Mouse (Mus musculus) midbrain, embryonic 14.5 days (tissue): ENCODE results near the gene Kcnma1. TPM values are rescaled to one million over a fixed set of nuclear protein-coding genes. Genes with fewer than 3 reads are reported as not detected.

Experiments
- ATAC-seq: fragments of 200-750 bp; cut with Nextera tagmentation; 2 replicates; pipeline ENCODE4 v1.8.0; 2017; ENCODE audit warnings: moderate number of reproducible peaks, moderate library complexity; ENCODE audit not compliant: low FRiP score, low TSS enrichment
- DNase-seq: peaks from one replicate; pipeline ENCODE4 v3.0.0-alpha.2; 2015
- H3K27ac ChIP-seq: fragments of 300-500 bp; sonication (generic); replicated peaks from 2 replicates; pipeline ENCODE4 v1.5.1; 2014; ENCODE audit warnings: mild to moderate bottlenecking, low read depth, low read length, moderate library complexity
- H3K27me3 ChIP-seq: fragments of 300-500 bp; sonication (generic); 2 replicates; pipeline ENCODE4 v1.6.1; 2014; ENCODE audit warnings: low read length, control low read depth, mixed read lengths; ENCODE audit not compliant: control insufficient read depth, insufficient read depth
- H3K36me3 ChIP-seq: fragments of 300-500 bp; sonication (generic); 2 replicates; pipeline ENCODE4 v1.6.1; 2014; ENCODE audit warnings: low read length, control low read depth; ENCODE audit not compliant: control insufficient read depth, insufficient read depth
- H3K4me1 ChIP-seq: fragments of 300-500 bp; sonication (generic); 2 replicates; pipeline ENCODE4 v1.6.1; 2014; ENCODE audit warnings: mild to moderate bottlenecking, antibody characterized with exemption, low read length, control low read depth; ENCODE audit not compliant: control insufficient read depth, insufficient read depth
- H3K4me2 ChIP-seq: fragments of 300-500 bp; sonication (generic); 2 replicates; pipeline ENCODE4 v1.6.1; 2014; ENCODE audit warnings: mild to moderate bottlenecking, low read length, moderate library complexity
- H3K4me3 ChIP-seq: fragments of 300-500 bp; sonication (generic); replicated peaks from 2 replicates; pipeline ENCODE4 v1.5.1; 2014; ENCODE audit warnings: low read depth, low read length
- H3K9ac ChIP-seq: fragments of 300-500 bp; sonication (generic); replicated peaks from 2 replicates; pipeline ENCODE4 v1.6.1; 2014; ENCODE audit warnings: mild to moderate bottlenecking, low read length, moderate library complexity
- H3K9me3 ChIP-seq: fragments of 300-500 bp; sonication (generic); 2 replicates; pipeline ENCODE4 v1.6.1; 2016; ENCODE audit warnings: low read length, control low read depth, mixed read lengths; ENCODE audit not compliant: control insufficient read depth
- WGBS: fragments of 180-500 bp; shearing (Covaris S2); extraction: QIAGEN DNeasy Blood & Tissue Kit; methylation state at CpG from one replicate; pipeline ENCODE4 v1.1.7; 2014; 5-methylcytosine and 5-hydroxymethylcytosine counted together
- polyA plus RNA-seq: library from polyadenylated mRNA; unstranded; fragments of >200 nt; fragmentation: Nextera tagmentation; extraction: Ambion mirVana; gene quantifications from 2 replicates; pipeline ENCODE4 v1.2.1, GENCODE M21; 2014

Kcnma1 gene
- polyA plus RNA-seq, 1 experiment from 2014 or later: 17.8 TPM

GRCm38 (mm10) chr14:23458560-23458959 is 555.7 kb downstream of the Kcnma1 start:
- Histone ChIP-seq H3K9me3 (no peaks in the 10 kb centered on the region), H3K4me1 (no peaks in the 10 kb centered on the region), H3K27me3 (no peaks in the 10 kb centered on the region), H3K4me3 (no peak overlapping the region), H3K36me3 (no peaks in the 10 kb centered on the region), H3K27ac (no peak overlapping the region), H3K4me2 (no peak overlapping the region), H3K9ac (no peak overlapping the region)
- no peak for DNase-seq
- no peak for ATAC-seq
- WGBS: 57% methylated on average over 4 of the region's 4 CpGs

GRCm38 (mm10) chr14:23451681-23452080 is 562.6 kb downstream of the Kcnma1 start:
- ATAC-seq (no peak), DNase-seq (no peak)
- WGBS: 85% methylated on average over 6 of the region's 6 CpGs
- H3K36me3 ChIP-seq: no peaks in the 10 kb centered on the region
- no peak overlapping the region for H3K9ac ChIP-seq
- no peak overlapping the region for H3K4me3 ChIP-seq
- no peaks in the 10 kb centered on the region for H3K27me3 ChIP-seq
- H3K27ac ChIP-seq: no peak overlapping the region
- 0 out of 2 replicates have a peak, but pooled peaks cover 4% of the 10 kb centered on the region for H3K4me1 ChIP-seq
- H3K4me2 ChIP-seq: no peak overlapping the region
- H3K9me3 ChIP-seq: no peaks in the 10 kb centered on the region

- DNase-seq (no peak), ATAC-seq (no peak)
- no peaks in the 10 kb centered on the region for H3K36me3 ChIP-seq
- H3K4me3 ChIP-seq: no peak overlapping the region
- no peaks in the 10 kb centered on the region for H3K27me3 ChIP-seq
- no peaks in the 10 kb centered on the region for H3K9me3 ChIP-seq
- no peaks in the 10 kb centered on the region for H3K4me1 ChIP-seq
- H3K27ac ChIP-seq: no peak overlapping the region
- H3K9ac ChIP-seq: no peak overlapping the region
- whole genome bisulfite sequencing: 87% methylated on average over 3 of the region's 3 CpGs
- H3K4me2 ChIP-seq: no peak overlapping the region
These were observed 576.8 kb downstream of the Kcnma1 start for GRCm38 (mm10) chr14:23437467-23437866.

- no peak overlapping the region for H3K9ac ChIP-seq
- WGBS: 76% methylated on average over 8 of the region's 8 CpGs
- H3K27ac ChIP-seq: no peak overlapping the region
- no peak for ATAC-seq
- no peak overlapping the region for H3K4me3 ChIP-seq
- no peaks in the 10 kb centered on the region for H3K27me3 ChIP-seq
- no peaks in the 10 kb centered on the region for H3K36me3 ChIP-seq
- H3K4me1 ChIP-seq: no peaks in the 10 kb centered on the region
- H3K9me3 ChIP-seq: no peaks in the 10 kb centered on the region
- no peak for DNase-seq
- no peak overlapping the region for H3K4me2 ChIP-seq
These were observed 578.4 kb downstream of the Kcnma1 start for GRCm38 (mm10) chr14:23435861-23436260.

GRCm38 (mm10) chr14:23430006-23430405 is 584.3 kb downstream of the Kcnma1 start:
- Histone ChIP-seq H3K9ac (no peak overlapping the region), H3K27me3 (no peaks in the 10 kb centered on the region), H3K4me2 (no peak overlapping the region), H3K4me1 (no peaks in the 10 kb centered on the region), H3K4me3 (no peak overlapping the region), H3K36me3 (no peaks in the 10 kb centered on the region), H3K9me3 (no peaks in the 10 kb centered on the region), H3K27ac (no peak overlapping the region)
- no peak for DNase-seq
- 88% methylated on average over 2 of the region's 2 CpGs for WGBS
- no peak for ATAC-seq

- 29% methylated on average over 4 of the region's 4 CpGs for WGBS
- H3K4me1 ChIP-seq: no peaks in the 10 kb centered on the region
- DNase-seq (peak; percentile 80), ATAC-seq (no peak)
- no peaks in the 10 kb centered on the region for H3K9me3 ChIP-seq
- H3K27ac ChIP-seq: no peak overlapping the region
- H3K27me3 ChIP-seq: no peaks in the 10 kb centered on the region
- H3K4me2 ChIP-seq: no peak overlapping the region
- H3K9ac ChIP-seq: no peak overlapping the region
- H3K36me3 ChIP-seq: no peaks in the 10 kb centered on the region
- H3K4me3 ChIP-seq: no peak overlapping the region
These were observed 585.2 kb downstream of the Kcnma1 start for GRCm38 (mm10) chr14:23429043-23429442.

- H3K36me3 ChIP-seq: no peaks in the 10 kb centered on the region
- no peak overlapping the region for H3K4me3 ChIP-seq
- WGBS: 39% methylated on average over 12 of the region's 12 CpGs
- H3K9ac ChIP-seq: no peak overlapping the region
- no peaks in the 10 kb centered on the region; the same call in 1 of the 2 replicates for H3K9me3 ChIP-seq
- H3K4me2 ChIP-seq: no peak overlapping the region
- ATAC-seq: no peak
- H3K4me1 ChIP-seq: no peaks in the 10 kb centered on the region
- no peak for DNase-seq
- H3K27me3 ChIP-seq: no peaks in the 10 kb centered on the region
- no peak overlapping the region for H3K27ac ChIP-seq
These were observed 591.7 kb downstream of the Kcnma1 start for GRCm38 (mm10) chr14:23422481-23423040.

- H3K4me1 ChIP-seq: no peaks in the 10 kb centered on the region
- no peak overlapping the region for H3K27ac ChIP-seq
- DNase-seq (no peak), ATAC-seq (no peak)
- WGBS: 91% methylated on average over 3 of the region's 3 CpGs
- no peak overlapping the region for H3K9ac ChIP-seq
- no peaks in the 10 kb centered on the region for H3K27me3 ChIP-seq
- no peaks in the 10 kb centered on the region; the same call in 1 of the 2 replicates for H3K9me3 ChIP-seq
- H3K4me3 ChIP-seq: no peak overlapping the region
- H3K36me3 ChIP-seq: no peaks in the 10 kb centered on the region
- H3K4me2 ChIP-seq: no peak overlapping the region
These were observed 595.3 kb downstream of the Kcnma1 start for GRCm38 (mm10) chr14:23418955-23419354.

GRCm38 (mm10) chr14:23407051-23407450 is 607.2 kb downstream of the Kcnma1 start:
- no peaks in the 10 kb centered on the region for H3K9me3 ChIP-seq
- 86% methylated on average over 2 of the region's 2 CpGs for WGBS
- DNase-seq (no peak), ATAC-seq (no peak)
- H3K4me2 ChIP-seq: no peak overlapping the region
- no peaks in the 10 kb centered on the region for H3K4me1 ChIP-seq
- H3K36me3 ChIP-seq: no peaks in the 10 kb centered on the region
- H3K27me3 ChIP-seq: no peaks in the 10 kb centered on the region
- H3K4me3 ChIP-seq: no peak overlapping the region
- H3K9ac ChIP-seq: no peak overlapping the region
- no peak overlapping the region for H3K27ac ChIP-seq
